Mouse (Mus musculus): ENCODE data around the gene 1700037H04Rik. TPM values are rescaled to one million over a fixed set of nuclear protein-coding genes. Genes with fewer than 3 reads are reported as not detected.

The 1700037H04Rik gene
- polyA plus RNA-seq, 1 experiment from 2014 or later, result 91.1 TPM

DNA sequence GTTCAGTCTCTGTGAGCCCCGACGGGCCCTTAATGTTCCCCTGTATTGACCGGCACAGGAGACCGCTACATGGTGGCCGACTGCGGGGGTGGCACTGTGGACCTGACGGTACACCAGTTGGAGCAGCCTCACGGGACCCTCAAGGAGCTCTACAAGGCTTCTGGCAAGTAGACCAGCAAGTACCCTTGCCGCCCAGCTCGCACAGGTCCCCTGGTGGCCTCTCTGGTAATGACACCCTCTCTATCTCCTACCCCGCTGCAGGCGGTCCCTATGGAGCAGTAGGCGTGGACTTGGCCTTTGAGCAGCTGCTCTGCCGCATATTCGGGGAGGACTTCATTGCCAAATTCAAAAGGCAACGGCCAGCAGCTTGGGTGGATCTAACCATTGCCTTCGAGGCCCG, 17.3 kb downstream of the 1700037H04Rik start:
- peak overlapping the region; percentile 24; the same call in 1 of the 2 replicates for H3K4me2 ChIP-seq
- no peak overlapping the region for H3K4me3 ChIP-seq (replicated peaks)
- peaks cover 35% of the 10 kb centered on the region for H3K4me1 ChIP-seq
- H3K27me3 ChIP-seq, result no peaks in the 10 kb centered on the region
- 0 out of 2 replicates have a peak overlapping the region, but pooled peaks have one; percentile 19 for H3K27ac ChIP-seq
- 30% methylated on average over 18 of the region's 18 CpGs for WGBS
- H3K36me3 ChIP-seq, result peaks cover 87% of the 10 kb centered on the region
- no peaks in the 10 kb centered on the region for H3K9me3 ChIP-seq (replicated peaks)
- peak; percentile 66 for ATAC-seq (replicated peaks; ENCODE audit: low FRiP score)
- no peak overlapping the region for H3K9ac ChIP-seq

DNA sequence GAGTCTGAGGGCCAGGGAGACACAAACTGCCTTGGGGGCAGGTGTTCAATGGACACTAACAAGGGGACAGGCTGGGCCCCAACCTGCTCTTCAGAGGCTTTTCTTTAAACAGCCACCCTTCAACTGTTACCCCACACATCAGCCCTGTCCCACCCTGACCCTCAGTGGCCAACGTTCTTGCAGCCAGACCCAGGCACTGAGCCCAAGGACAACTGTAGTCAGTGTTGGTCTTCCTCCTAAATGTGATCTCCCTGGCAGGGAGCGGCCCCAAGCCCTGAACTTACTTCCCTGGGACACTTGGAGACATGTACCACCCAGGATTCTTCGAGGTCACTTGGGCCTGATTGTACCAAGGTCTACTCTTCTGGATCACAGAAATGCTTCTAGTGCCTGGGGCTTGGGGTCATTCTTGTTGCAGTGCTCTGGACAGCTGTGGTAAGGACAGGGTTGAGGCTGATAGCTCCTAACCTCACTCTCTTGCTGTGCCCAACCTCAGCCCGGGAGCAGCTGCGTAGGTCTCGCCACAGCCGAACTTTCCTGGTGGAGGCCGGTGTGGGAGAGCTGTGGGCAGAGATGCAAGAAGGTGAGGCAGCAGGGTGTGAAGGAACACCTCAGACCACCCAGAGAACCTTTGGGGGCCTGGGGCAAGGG, 18.4 kb downstream of the 1700037H04Rik start:
- Histone ChIP-seq H3K9ac (no peak overlapping the region), H3K27me3 (no peaks in the 10 kb centered on the region)
- WGBS, result 73% methylated on average over 8 of the region's 8 CpGs

DNA sequence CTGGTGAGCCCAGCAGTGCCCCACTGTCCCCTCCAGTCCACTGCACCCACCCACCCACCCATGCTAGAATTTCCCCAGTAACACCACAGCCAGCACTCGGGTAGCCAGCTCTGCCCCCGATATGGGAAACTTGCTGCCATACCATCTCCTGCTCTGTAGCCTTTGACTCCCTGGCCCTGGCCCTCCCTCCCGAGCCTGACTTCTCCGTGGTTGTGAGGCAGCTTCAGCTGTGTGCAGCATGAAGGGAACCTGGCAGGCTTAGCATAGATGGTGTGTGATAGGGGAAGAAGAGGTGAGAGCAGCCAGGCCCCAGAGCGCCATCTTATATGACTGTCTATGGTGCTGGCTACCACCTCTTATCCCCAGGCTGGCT, 19.4 kb downstream of the 1700037H04Rik start:
- Histone ChIP-seq H3K9ac (no peak overlapping the region), H3K27me3 (no peaks in the 10 kb centered on the region), H3K9me3 (replicated peaks) (no peaks in the 10 kb centered on the region), H3K4me1 (peaks cover 42% of the 10 kb centered on the region), H3K4me2 (no peak overlapping the region), H3K36me3 (peaks cover 81% of the 10 kb centered on the region), H3K4me3 (replicated peaks) (no peak overlapping the region), H3K27ac (peak overlapping the region; percentile 59; the same call in 1 of the 2 replicates)
- no peak for ATAC-seq (replicated peaks; ENCODE audit: low FRiP score)
- WGBS, result 64% methylated on average over 5 of the region's 5 CpGs

More for the DNA sequence above, 18.4 kb downstream of the 1700037H04Rik start:
- no peak overlapping the region for H3K4me3 ChIP-seq (replicated peaks)
- ATAC-seq (replicated peaks; ENCODE audit: low FRiP score), result no peak
- peaks cover 36% of the 10 kb centered on the region for H3K4me1 ChIP-seq
- peak overlapping the region; percentile 19; the same call in 1 of the 2 replicates for H3K27ac ChIP-seq
- no peaks in the 10 kb centered on the region for H3K9me3 ChIP-seq (replicated peaks)
- H3K36me3 ChIP-seq, result peaks cover 87% of the 10 kb centered on the region
- H3K4me2 ChIP-seq, result no peak overlapping the region

DNA sequence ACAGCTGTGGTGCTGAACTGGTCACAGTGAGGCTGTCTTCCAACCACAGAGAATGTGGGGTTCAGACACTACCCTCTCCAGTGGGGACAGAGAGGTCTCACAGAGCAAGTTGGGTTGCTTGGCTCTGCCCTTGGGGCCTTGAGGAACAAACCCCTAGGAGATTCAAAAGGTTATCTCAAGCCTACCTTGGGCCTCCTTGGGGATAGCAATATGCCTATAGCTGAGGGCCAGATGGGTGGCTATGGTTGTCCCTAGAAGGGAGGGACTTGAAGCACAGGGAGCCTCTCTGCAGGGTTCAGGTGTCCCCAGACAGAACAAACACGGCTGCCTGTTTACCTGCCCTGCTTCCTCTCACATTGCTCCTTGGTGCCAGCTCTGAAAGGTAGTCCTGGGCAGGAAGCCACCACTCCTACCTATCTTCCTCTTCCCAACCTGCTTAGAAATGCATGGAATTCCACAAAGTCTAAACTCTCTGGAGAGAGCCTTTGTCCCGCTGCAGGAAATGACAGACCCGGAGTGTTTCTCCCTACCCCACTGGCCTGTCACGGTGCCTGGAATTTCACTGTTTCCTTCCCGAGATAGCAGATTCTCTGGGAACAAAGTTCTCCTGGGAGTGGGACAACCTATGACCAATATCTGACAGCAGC, 19.9 kb downstream of the 1700037H04Rik start:
- Histone ChIP-seq H3K4me3 (replicated peaks) (no peak overlapping the region), H3K4me1 (peaks cover 47% of the 10 kb centered on the region), H3K36me3 (peaks cover 77% of the 10 kb centered on the region), H3K27ac (peak overlapping the region; percentile 59; the same call in 1 of the 2 replicates), H3K27me3 (no peaks in the 10 kb centered on the region), H3K9ac (no peak overlapping the region), H3K4me2 (no peak overlapping the region), H3K9me3 (replicated peaks) (no peaks in the 10 kb centered on the region)
- WGBS, result 37% methylated on average over 5 of the region's 5 CpGs
- ATAC-seq (replicated peaks; ENCODE audit: low FRiP score), result no peak

DNA sequence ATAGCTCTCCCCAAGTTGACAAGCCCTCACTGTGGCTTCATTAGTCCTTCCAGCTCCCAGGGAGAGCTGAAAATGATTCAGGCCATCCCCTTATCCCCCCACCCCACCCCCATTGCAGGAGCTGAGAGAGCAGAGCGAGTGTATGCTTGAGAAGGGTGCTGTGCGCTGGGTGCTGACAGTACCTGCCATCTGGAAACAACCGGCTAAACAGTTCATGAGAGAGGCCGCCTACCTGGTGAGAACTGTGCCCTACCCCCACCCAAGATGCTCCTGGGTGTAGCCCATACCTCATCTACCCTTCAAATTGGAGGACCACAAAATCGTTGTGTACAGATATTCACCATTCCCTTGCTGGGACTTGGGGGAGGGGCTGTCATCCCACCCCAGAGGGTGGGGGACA, 20.6 kb downstream of the 1700037H04Rik start:
- peaks cover 51% of the 10 kb centered on the region for H3K4me1 ChIP-seq
- no peak for ATAC-seq (replicated peaks; ENCODE audit: low FRiP score)
- 0 out of 2 replicates have a peak overlapping the region, but pooled peaks have one; percentile 59 for H3K27ac ChIP-seq
- no peak overlapping the region for H3K4me3 ChIP-seq (replicated peaks)
- H3K27me3 ChIP-seq, result no peaks in the 10 kb centered on the region
- WGBS, result 91% methylated on average over 5 of the region's 5 CpGs
- no peak overlapping the region for H3K9ac ChIP-seq
- peaks cover 77% of the 10 kb centered on the region for H3K36me3 ChIP-seq
- H3K4me2 ChIP-seq, result no peak overlapping the region
- H3K9me3 ChIP-seq (replicated peaks), result no peaks in the 10 kb centered on the region

DNA sequence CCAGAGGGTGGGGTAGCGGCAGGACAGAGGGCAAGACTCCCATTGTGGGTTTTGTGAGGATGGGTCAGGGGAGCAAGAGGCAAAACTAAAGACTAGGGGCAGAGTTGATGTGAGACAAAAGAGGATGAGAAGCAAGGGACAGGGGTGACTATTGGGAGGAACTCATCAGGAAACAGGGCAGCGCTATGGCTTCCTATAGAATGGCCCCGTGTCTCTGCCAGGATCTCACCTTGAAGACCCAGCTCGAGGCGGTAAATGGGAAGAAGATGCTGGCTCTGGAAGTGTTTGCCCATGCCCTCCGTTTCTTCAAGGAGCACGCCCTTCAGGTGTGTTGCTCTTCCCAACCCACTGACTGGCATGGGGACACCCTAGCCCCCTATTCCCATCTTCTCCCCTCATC, 21.1 kb downstream of the 1700037H04Rik start:
- Histone ChIP-seq H3K36me3 (peaks cover 79% of the 10 kb centered on the region), H3K9ac (no peak overlapping the region), H3K27me3 (no peaks in the 10 kb centered on the region), H3K4me3 (replicated peaks) (no peak overlapping the region), H3K27ac (no peak overlapping the region), H3K4me2 (no peak overlapping the region), H3K4me1 (peaks cover 51% of the 10 kb centered on the region), H3K9me3 (replicated peaks) (no peaks in the 10 kb centered on the region)
- no peak for ATAC-seq (replicated peaks; ENCODE audit: low FRiP score)
- 94% methylated on average over 7 of the region's 7 CpGs for WGBS

DNA sequence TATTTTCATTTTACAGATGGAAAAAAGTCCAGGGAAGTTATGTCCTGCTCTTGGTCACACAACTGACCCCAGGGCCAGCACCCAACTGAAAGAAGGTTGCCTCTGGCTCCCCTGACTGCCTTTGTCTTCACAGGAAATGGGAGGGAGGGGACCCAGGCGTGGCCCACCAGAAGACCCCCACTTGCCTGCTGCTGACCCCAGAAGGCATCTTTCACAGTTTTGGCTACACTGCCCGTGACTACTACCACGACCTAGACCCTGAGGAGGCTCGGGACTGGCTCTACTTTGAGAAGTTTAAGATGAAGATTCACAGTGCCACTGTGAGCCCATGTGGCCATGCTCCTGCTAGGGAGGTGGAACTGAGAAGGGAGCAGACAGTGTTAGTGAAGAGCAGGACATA, 21.6 kb downstream of the 1700037H04Rik start:
- H3K4me3 ChIP-seq (replicated peaks), result no peak overlapping the region
- peaks cover 79% of the 10 kb centered on the region for H3K36me3 ChIP-seq
- H3K9ac ChIP-seq, result no peak overlapping the region
- H3K4me2 ChIP-seq, result no peak overlapping the region
- H3K4me1 ChIP-seq, result peaks cover 51% of the 10 kb centered on the region
- H3K9me3 ChIP-seq (replicated peaks), result no peaks in the 10 kb centered on the region
- no peaks in the 10 kb centered on the region for H3K27me3 ChIP-seq
- no peak overlapping the region for H3K27ac ChIP-seq
- WGBS, result 82% methylated on average over 4 of the region's 4 CpGs
- ATAC-seq (replicated peaks; ENCODE audit: low FRiP score), result no peak

DNA sequence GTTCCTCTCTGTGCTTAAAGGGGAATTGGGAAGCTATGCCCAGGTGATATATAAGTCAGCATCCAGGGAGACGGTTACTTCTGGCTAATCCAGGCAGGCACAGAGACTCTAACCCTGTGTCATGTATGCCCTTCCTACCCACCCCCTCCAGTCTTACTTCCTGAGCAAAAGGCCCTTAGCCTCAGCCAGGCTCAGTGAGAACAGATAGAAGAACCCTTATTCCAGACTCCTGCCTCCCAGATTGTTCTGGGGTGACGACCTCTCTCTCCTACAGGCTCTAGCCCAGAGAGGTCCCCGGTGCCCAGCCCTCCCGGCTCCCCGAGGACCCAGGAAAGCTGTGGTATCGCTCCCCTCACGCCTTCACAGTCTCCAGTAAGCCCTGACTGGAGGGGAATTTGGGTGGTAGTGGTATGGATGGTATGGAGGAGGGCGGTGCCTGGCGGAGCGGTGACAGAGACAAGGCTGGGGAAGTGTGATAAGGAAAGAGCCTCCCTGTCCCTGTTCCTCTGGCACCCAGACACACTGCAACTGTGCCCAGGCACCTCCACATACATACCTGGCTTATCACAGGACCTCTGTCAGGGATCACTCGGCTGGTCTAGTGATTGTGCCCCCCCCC, 24.3 kb downstream of the 1700037H04Rik start:
- 72% methylated on average over 11 of the region's 11 CpGs for WGBS

DNA sequence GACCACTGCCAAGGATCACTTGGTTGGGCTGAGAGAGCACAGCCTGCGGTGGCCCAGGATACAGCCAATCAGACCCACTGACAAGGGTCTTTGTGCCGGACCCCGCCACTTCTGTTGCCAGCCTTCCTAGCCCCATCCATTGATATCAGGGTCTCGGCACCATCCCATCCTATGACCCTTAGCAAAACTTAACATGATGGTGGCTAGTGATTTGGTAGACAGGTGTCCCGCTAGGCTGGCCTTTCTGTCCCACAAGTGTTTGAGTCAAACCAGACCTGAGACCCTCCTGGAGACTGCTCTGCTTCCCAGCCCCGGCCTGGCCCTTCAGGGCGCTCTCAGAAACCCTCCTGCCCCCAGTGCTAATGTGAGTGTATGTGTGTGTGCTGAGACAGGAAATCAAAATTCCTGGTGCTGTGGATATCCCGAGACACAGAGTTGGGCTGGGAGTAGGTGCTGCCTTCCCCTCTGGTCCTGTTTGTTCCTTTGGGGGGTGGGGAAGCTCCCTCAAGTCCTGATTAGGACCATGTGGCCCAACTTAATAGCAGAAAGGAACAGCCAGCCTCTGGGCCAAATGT, 25.0 kb downstream of the 1700037H04Rik start:
- peaks cover 60% of the 10 kb centered on the region for H3K36me3 ChIP-seq
- ATAC-seq (replicated peaks; ENCODE audit: low FRiP score), result no peak
- WGBS, result 82% methylated on average over 8 of the region's 8 CpGs

More for the DNA sequence above, 24.3 kb downstream of the 1700037H04Rik start:
- Histone ChIP-seq H3K27me3 (no peaks in the 10 kb centered on the region), H3K4me1 (peaks cover 34% of the 10 kb centered on the region), H3K9me3 (replicated peaks) (no peaks in the 10 kb centered on the region), H3K27ac (peak overlapping the region; percentile 70; the same call in 1 of the 2 replicates), H3K9ac (no peak overlapping the region), H3K36me3 (peaks cover 64% of the 10 kb centered on the region), H3K4me3 (replicated peaks) (no peak overlapping the region), H3K4me2 (no peak overlapping the region)
- ATAC-seq (replicated peaks; ENCODE audit: low FRiP score), result peak; percentile 82

DNA sequence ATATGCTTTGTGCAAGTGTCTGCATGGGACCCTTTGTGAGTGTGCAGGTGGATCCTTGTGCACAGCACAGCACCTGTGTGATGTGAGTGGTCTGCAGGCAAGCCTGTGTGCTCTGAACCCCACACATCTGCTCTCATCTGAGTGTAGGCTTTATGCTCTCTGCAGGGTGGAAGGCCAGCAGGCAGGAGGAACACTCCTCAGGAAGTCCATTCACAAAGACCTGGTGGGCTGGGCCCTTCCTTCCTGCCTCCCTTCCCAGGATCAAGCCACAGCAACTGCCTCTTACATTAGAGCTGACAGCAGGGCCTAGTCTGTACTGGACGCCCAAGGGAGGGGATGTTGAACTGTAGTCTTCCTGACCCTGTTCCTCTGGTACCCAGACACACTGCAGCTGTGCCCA, 25.5 kb downstream of the 1700037H04Rik start:
- 40% methylated on average over 1 of the region's 1 CpGs for WGBS
- Histone ChIP-seq H3K4me2 (no peak overlapping the region), H3K4me1 (peaks cover 29% of the 10 kb centered on the region), H3K9ac (no peak overlapping the region), H3K27me3 (no peaks in the 10 kb centered on the region), H3K4me3 (replicated peaks) (no peak overlapping the region), H3K9me3 (replicated peaks) (no peaks in the 10 kb centered on the region), H3K27ac (peak overlapping the region; percentile 70), H3K36me3 (peaks cover 55% of the 10 kb centered on the region)
- ATAC-seq (replicated peaks; ENCODE audit: low FRiP score), result no peak; the same call in 1 of the 2 replicates

More for the DNA sequence above, 25.0 kb downstream of the 1700037H04Rik start:
- Histone ChIP-seq H3K4me3 (replicated peaks) (no peak overlapping the region), H3K4me2 (no peak overlapping the region), H3K27me3 (no peaks in the 10 kb centered on the region), H3K4me1 (peaks cover 30% of the 10 kb centered on the region), H3K27ac (peak overlapping the region; percentile 70), H3K9me3 (replicated peaks) (no peaks in the 10 kb centered on the region), H3K9ac (no peak overlapping the region)

DNA sequence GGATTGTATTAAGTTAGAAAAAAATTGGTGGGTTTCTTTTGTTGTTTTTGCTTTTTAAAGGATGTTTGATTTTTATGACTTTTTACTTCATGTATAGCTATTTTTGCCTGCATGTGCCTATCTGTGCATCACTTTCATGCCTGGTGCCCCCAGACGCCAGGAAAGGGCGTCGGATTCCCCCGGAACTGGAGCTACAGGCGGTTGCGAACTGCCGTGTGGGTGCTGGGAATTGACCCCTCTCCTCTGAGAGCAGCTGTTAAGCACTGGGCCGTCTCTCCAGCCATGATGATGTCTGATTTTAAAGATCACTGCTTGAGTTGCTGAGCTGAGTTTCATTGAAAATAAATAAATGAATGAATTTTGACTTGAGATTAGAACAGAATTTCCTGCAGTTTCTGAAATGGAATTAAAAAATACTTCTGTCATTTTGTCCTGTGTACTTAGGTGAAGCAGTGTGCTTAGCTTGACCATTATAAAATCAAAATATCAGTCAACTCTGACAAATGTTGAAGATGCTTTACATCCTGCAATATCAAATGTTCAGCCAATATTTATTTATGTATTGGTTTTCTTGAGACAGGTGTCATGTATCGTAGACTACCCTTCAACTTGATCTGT, 26.8 kb downstream of the 1700037H04Rik start, which contains the start of gene Gm11037:
Gene Gm11037 (plus strand): TSS at position 568 of the 618 bp plus-strand sequence.
- Histone ChIP-seq H3K9me3 (replicated peaks) (no peaks in the 10 kb centered on the region), H3K4me2 (no peak within 1 kb of the TSS), H3K9ac (no peak within 1 kb of the TSS), H3K4me1 (peaks cover 42% of the 10 kb centered on the region), H3K27ac (peak within 1 kb of the TSS; percentile 54), H3K36me3 (peaks cover 41% of the 10 kb centered on the region), H3K4me3 (replicated peaks) (no peak within 1 kb of the TSS), H3K27me3 (no peaks in the 10 kb centered on the region)
- WGBS, result 79% methylated on average over 9 of the region's 9 CpGs
- ATAC-seq (replicated peaks; ENCODE audit: low FRiP score), result no peak

Data from kidney, embryonic 15.5 days (tissue).